Mouse (Mus musculus) embryonic stem cell, embryonic (primary cell): ENCODE measurements at regions not wholly inside any gene's neighbourhood (a gene's known extent, or its start where the extent isn't known, plus 50 kb on each side); places are given as distances from the start of the nearest gene placed in this dataset.

Experiments
- CTCF ChIA-PET, 4 experiments: fragments of 300-600 bp in 2 of 4; fragments of 350-600 bp in 2 of 4; sonication (Branson Sonifier 250); formaldehyde crosslinking; loops; one replicate each; lab custom pipeline; 2022; ENCODE audit warnings: inconsistent platforms in 2 of 4; lab: Charles Lee
- POLR2A ChIA-PET, 4 experiments: fragments of 300-600 bp in 2 of 4; fragments of 350-600 bp in 2 of 4; sonication (Branson Sonifier 250); formaldehyde crosslinking; loops; one replicate each; lab custom pipeline; 2022; ENCODE audit warnings: antibody characterized with exemption in 4 of 4, inconsistent platforms in 1 of 4; lab: Charles Lee

DNA sequence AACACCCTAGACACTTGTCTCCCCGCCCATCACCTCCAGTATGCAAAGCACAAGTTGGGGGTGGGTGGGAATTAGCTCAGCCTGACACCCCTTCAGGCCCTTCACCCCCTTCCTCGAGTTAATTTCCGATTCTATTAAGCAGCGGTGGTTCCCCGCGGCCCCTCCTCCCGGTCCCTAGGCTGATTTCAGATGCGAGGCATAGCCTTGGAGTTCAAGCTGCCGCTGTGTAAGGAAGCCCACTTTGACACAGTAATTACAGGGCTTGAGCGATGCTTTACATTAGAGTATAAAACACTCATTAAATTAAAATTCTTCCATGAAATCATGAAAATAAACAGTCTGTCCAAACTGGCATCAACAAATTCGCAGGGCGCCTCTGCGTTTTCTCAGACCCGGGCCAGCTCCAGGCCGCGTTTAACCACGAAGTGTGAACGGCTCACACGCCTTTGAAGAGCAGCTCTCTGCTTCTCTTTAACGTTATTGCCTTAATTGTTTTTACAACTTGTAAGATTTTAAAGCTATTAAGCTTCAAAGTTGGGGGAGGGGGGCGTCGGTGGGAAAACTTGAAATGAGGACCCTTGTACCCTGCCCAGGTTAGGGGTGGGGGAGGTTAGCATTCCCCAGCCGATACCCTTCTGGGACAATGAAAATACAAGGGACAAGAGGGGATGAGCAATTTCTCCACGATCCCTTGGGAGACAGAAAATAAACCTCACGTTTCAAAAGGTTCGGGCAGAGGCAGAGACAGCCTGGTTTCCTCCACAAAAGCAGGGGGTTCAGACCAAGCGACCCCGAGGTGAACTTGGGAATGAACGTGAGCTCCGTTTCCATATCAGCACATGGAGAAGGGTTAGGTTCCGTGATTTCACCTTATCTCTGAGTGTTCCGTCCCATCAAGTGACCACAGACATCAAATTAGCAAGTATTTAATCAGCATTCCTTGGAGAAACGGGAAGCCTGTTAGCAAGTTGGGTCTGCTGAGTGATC is 114.4 kb downstream of the Dicer1 start:
- POLR2A ChIA-PET, result interaction anchor here in 2 of 4 experiments (0.6 to 1.4 kb wide), 6 partner anchors 21 to 1838 kb away, joined by 3 to 9 read pairs (median 3); no protein-coding TSS in a partner anchor
- CTCF ChIA-PET, result interaction anchor here in 1 of 4 experiments (0.6 kb wide), 1 partner anchor 16 kb away, joined by 5 read pairs; no protein-coding TSS in a partner anchor

DNA sequence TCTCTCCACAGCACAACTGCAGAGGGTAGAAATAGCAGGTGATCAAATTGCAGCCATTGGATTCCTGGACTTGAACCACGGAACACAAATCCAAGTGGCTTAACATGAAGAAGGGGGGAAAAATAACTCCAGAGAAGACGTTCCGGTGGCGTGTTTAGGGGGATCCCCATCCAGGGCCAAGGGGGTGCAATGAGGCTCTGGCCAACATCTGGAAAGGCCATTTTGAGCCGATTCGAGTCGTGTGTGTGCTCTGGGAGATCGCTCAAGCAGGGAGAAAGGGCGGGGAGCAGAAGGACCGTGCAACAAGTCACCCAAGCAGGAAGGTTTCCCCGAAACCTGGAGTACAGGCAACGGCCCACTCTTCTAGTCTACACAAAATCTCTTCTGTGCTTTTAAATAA is 115.3 kb downstream of the Dicer1 start:
- POLR2A ChIA-PET, result interaction anchor here in 3 of 4 experiments (0.7 to 1.4 kb wide), 6 partner anchors 22 to 1837 kb away, joined by 3 to 9 read pairs (median 4); no protein-coding TSS in a partner anchor
- CTCF ChIA-PET, result no interaction called here

DNA sequence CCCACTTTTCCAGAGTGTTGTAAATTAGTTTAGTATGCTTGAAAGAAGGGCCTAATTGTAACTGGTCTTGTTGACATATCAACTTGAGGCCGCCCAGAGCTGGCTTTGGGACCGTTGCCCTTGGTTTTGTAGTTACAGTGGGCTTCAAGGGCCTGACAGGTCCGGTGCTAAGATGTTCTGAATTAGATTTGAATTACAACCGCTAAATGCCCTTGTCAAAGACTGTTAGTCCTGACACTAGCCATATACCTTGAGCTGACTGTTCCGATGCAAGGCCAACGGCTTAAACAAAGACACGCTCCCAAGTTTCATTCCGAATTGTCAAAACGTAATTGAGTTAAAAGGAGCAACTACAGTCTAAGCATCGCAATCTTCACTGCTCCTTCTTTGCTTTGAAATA is 116.9 kb downstream of the Dicer1 start:
- POLR2A ChIA-PET, result no interaction called here
- CTCF ChIA-PET, result no interaction called here

DNA sequence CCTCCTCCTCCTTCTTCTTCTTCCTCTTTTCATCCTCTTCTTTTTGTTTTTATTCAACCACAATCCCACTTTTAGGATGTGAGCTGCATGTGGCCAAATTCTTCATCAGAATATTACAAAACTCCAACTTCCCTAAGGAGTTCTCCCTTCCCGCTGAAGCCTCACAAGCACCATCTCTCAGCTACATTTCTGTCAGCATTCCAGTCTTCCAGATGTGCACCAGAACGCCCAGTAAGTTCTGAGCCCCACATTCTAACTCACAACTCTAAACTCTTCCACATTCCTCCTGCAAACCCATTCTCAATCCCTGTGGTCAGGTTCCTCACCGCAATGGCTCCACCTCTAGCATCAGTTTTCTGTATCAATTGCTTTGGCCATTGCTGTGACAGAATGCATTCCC is 121.2 kb downstream of the Dicer1 start:
- ChIA-PET CTCF (no interaction called here), POLR2A (interaction anchor here in 1 of 4 experiments (0.6 kb wide), 1 partner anchor 41 kb away, joined by 4 read pairs; no protein-coding TSS in a partner anchor)

DNA sequence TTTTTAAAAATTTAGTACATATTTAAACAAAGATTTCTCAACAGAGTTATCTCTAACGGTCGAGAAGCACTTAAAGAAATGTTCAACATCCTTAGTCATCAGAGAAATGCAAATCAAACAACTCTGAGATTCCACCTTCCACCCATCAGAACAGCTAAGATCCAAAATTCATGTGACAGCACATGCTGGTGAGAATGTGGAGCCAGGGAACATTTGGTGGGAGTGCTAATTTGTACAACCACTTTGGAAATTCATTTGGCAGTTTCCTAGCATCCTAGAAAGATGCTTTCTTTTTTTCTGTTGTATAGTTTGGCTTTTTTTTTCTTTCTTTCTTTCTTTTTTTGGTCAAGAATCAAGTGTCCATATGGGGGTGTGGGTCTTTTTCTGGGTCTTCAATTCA is 122.3 kb downstream of the Dicer1 start:
- POLR2A ChIA-PET, result no interaction called here
- CTCF ChIA-PET, result no interaction called here

DNA sequence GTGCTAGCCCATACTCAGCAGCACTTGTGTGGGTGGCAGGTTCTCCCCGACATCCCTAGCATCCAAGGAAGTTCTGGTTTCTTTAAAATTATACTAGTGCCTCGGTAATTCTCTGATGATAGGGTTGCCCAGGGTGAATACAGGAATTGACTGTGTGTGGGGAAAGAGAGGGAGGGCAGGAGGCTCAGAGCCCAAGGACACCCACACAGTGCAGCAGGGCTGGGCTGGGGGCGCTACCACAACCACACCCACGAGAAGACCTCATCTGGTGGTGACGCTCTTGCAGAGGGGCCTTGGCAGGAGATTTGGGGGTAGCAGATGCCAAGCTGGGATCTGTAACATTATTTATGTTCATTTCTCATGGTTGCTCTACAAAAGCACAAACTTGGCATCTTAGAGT is 125.7 kb downstream of the Dicer1 start:
- CTCF ChIA-PET, result no interaction called here

DNA sequence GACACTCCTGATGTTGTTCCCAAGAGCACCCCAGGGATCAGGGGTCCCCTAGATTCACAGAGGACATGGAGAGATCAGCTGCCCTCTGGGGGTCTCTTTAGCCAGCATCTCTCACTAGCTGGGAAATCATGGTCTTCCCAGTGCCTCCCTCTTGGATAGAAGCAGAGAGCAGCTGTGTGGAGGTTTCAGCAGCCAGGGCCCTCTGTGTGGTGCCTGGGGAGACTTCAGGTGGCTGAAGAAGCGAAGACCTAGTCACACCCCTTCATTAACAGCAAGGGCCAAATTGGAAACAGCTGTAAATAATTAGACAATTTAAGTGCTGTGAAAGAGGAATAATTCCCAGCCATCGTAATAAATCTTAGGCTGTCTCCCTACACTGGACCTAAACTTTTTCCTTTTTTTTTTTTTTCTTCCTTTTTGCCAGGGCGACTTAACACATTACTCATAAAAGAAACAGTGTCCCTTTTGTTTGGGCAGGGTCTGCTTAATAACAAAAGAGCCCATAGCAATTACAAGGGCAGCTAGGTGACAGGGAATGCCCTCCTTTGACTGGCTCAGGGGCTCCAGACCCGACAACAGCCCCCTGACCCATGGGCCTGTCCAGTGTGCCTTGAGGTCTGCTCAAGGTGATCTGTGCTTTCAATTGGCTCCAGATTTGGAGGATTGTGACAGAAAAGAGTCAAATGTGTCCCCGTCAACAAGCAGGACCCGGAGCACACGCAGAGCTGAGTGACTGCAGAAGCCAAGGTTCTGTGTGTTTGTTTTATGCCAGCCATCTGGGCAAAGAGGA is 127.7 kb downstream of the Dicer1 start:
- POLR2A ChIA-PET, result interaction anchor here in 2 of 4 experiments (0.6 to 0.7 kb wide), 2 partner anchors 10 to 928 kb away, joined by 4 read pairs; no protein-coding TSS in a partner anchor
- CTCF ChIA-PET, result no interaction called here

More for the DNA sequence above, 125.7 kb downstream of the Dicer1 start:
- POLR2A ChIA-PET, result no interaction called here

DNA sequence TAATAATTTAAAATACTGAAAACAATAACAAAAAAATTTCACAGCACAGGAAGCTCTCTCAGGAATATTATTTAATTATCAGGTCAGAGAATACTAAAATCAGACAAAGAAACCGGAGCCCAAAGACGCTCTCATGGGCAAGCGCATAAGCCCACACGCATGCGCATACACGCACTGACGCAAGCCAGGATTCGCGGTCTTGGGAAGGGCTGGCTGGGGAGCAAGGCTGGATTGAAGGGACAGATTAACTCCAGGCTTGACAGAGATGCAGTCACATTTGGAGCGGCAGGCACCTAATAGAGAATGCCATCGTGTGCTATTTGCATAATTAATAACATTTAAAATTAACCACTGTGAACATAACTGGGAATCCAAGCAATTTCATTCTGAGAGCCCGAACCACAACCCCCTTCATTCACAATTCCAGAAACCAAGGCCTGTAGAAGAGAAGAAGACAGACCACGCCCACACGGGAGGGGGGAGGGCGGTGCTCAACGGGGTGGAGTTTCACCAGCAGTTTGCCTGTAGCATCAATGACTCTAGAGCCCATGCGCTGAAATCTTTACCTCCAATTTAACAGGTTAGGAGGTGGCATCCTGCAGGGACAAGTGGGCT is 134.5 kb downstream of the Dicer1 start:
- POLR2A ChIA-PET, result no interaction called here
- CTCF ChIA-PET, result no interaction called here

DNA sequence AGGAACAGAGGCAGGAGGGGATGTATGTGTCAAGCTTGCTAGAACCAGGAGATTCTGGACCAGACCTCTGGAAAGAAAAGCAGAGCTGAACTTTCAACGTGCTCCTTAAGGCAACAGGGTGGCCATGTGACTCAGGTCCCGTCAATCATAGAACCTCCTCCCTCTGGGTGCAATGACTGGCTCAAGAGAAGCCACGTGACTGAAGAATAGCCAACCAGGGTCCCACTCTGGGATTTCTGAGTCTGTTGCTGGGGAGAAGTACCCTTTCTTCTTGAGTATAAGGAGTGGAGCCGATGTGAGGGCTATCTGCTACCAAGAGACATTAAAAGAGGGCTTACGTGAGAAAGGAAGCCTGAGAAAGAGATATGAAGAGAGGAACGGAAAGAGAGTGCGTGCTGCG is 137.5 kb downstream of the Dicer1 start:
- ChIA-PET POLR2A (interaction anchor here in 2 of 4 experiments (0.6 to 1.4 kb wide), 5 partner anchors 10 to 346 kb away, joined by 3 to 4 read pairs (median 3); no protein-coding TSS in a partner anchor), CTCF (interaction anchor here (0.6 to 1.7 kb wide), 4 partner anchors 22 to 140 kb away, joined by 3 to 4 read pairs (median 4); no protein-coding TSS in a partner anchor)

DNA sequence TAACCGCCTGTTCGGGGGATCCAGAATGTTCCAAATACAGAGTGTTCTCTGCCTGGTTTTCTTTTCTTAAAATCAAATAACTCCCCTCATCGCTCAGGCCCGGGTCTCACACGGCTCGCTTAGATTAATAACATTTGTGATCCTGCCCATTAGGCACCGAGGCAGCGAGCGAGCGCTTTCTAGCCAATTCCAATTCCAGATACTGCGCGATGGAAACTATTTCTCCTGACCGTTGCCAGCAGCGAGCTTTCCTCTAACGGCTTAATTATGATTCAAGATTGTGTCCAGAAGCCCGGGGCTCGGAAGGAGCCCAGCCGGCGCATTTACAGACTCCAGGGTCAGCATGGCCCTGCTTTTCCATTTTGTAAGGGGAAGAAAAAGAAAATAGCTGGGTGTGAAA is 136.6 kb upstream of the Gsc start:
- ChIA-PET POLR2A (interaction anchor here in 1 of 4 experiments (0.9 kb wide), 1 partner anchor 27 kb away, joined by 3 read pairs; no protein-coding TSS in a partner anchor), CTCF (no interaction called here)

DNA sequence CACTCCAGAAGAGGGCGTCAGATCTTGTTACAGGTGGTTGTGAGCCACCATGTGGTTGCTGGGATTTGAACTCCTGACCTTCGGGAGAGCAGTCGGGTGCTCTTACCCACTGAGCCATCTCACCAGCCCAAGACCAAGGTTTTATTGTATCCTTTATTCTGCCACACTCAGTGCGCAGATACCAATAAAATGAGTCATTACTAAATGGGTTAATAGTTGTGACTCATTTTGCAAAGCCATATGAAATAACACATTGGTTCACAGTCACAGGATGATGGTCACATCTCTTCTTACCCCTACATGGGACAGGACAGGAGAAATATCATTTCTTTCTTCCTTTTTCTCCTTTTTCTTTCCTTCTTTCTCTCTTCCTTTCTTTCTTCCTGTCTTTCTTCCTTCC is 135.8 kb upstream of the Gsc start:
- ChIA-PET POLR2A (interaction anchor here in 2 of 4 experiments (0.6 to 0.7 kb wide), 4 partner anchors 19 to 340 kb away, joined by 3 read pairs; no protein-coding TSS in a partner anchor), CTCF (interaction anchor here in 3 of 4 experiments (0.6 to 0.7 kb wide), 3 partner anchors 10 to 112 kb away, joined by 3 to 10 read pairs (median 5); no protein-coding TSS in a partner anchor)

DNA sequence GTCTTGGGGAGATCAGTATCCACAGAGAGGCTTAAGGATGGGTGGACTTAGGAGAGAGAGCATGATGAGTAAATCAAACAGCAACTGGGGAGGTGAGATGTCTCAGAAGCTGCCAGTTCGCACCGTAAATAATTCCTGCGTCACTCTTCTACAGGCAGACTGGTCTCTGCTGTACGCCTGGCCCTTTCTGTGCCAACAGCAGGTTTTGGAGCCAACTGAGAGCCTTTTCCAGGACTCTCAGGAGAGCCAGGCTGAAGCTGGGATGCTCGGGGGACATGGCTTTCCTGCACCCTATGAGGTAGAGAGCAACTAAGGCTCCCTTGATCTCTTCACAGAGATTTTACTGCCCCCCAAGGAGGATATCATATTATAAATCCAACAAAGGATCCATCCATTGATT is 134.3 kb upstream of the Gsc start:
- ChIA-PET POLR2A (no interaction called here), CTCF (no interaction called here)

DNA sequence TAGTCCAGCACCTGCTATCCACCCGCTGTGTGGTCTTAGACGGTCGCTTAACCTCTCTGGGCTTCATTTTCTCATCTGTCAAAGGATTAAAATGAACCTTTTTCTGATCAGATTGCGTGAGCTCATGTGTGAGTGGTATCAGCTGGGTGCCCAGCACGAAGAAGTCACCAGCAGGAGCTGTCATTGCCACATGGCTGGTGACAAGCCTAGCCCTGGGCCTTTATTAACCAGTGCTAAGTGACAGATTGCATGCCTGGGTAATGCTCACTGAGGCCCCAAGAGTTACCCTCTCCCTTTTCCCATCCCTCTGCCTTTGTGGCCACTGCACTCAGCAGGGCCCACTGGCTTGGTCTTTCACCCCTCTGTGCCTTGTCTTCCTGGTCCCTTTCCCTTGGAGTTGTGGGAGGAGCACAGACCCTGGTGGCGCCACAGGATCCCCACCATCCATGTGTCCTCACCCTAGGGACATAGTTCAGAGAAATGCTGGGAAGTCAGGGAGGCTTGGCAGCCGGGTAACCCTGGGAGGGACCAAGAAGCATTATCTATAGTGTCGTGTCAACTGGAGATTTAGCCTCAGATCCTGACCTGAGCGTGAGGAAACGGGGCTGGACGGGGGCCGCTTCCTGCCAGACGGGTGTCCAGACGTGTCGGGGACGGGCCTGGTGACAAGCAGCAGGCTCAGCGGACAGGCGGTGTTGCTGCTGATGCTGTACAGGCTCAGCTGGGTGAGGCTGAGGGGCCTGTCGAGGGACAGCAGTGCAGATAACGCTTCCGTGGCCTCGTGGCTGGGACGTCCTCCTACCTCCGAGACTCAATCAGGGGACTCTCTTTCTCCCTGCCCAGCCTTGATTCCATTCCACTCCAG is 132.6 kb upstream of the Gsc start:
- POLR2A ChIA-PET, result interaction anchor here in 1 of 4 experiments (0.6 kb wide), 1 partner anchor 115 kb away, joined by 8 read pairs; no protein-coding TSS in a partner anchor
- CTCF ChIA-PET, result no interaction called here

DNA sequence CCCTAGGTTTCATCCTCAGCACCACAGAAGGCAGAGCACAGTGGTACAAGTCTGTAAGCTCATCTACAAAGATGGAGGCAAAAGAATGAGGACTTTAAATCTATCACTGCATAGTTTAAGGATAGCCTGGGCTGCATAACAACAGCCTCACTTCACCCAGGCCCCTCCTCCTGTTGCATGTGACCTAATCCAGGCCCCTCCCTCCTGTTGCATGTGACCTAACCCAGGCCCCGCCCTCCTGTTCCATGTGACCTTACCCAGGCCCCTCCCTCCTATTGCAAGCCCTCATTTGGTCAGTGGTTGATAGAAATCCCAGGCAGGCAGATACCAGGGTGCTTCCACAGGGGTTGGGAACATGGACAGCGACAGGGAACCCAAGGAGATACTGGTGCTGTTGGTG is 124.9 kb upstream of the Gsc start:
- CTCF ChIA-PET, result interaction anchor here in 1 of 4 experiments (0.5 kb wide), 1 partner anchor 1363 kb away, joined by 3 read pairs; no protein-coding TSS in a partner anchor
- POLR2A ChIA-PET, result interaction anchor here in 3 of 4 experiments (0.6 to 1.0 kb wide), 5 partner anchors 121 to 350 kb away, joined by 3 to 6 read pairs (median 3); partner anchors contain the start of gene Gsc (in 1 of the 3)

DNA sequence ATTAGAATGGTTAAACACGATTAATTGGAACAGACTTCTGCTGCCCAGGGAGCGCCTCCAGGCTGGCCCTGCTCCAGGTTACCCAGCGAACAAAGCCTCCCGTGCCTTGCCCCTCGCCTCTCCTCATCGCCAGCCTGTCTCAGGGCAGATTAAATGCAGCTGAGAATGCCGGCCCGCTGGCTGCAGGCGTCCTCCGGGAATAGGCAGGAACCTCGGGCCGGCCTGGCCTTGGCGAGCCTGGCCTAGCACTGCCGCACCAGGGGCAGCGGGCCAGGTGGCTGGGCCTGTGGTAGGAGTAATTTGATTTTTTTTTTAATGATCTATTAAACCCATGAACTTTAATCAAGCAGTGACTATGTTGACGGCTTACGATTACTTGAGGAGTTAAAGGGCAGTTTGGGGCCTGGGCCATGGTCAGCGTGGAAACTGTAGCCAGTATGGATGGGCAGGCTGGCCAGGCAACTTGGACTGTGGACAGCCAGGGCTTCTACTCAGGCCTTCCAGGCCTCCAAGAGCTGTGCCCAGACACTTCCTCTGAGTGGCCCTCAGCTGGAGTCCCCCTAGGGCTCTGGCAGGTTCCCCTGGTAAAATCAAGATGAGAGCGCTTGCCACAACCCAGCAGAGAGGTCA is 120.5 kb upstream of the Gsc start:
- ChIA-PET POLR2A (interaction anchor here in 1 of 4 experiments (0.7 kb wide), 1 partner anchor 119 kb away, joined by 3 read pairs; no protein-coding TSS in a partner anchor), CTCF (interaction anchor here in 1 of 4 experiments (0.6 kb wide), 1 partner anchor 116 kb away, joined by 3 read pairs; no protein-coding TSS in a partner anchor)

DNA sequence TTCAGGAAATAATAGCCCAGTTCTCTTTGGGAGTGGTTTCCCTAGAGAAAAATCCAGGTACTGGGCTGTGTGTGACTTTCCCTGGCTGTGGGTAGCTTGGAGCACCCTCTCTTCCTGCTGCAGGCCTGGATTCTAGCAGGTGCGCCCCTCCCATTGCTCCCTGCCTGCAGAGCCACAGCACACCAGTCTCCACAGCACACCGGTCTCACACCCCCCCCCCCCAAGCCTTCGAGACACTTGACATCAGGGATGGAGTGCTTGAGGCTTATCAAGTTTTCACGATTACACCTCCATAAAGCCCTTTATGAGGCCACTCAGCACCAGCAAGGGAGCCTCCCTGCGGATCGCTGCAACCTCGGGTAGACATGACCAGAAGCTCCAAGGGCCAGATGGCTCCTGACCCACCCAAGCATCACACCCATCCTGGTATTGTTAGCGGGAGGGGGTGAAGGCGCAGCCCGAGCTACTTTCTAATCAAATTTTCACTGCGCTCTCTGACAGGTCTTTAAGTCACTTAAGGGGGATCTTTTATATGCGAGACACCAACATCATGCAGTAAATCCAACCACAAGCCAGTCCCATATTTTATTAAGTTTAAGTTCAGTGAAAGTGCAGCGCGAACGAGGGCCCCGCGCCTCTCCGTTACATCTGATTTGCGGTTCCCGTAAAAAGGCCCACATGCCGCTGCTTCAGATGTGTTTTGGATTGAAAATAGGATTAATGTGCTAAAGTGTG is 119.8 kb upstream of the Gsc start:
- POLR2A ChIA-PET, result interaction anchor here in 2 of 4 experiments (0.7 to 0.8 kb wide), 4 partner anchors 12 to 322 kb away, joined by 3 to 7 read pairs (median 4); no protein-coding TSS in a partner anchor
- CTCF ChIA-PET, result interaction anchor here in 2 of 4 experiments (0.6 to 1.1 kb wide), 3 partner anchors 117 to 343 kb away, joined by 3 to 4 read pairs (median 3); no protein-coding TSS in a partner anchor
